Mouse (Mus musculus) CH12.LX (cell line): ENCODE measurements around the gene Dcxr.

Source experiments
- CHD2 ChIP-seq: IDR thresholded peaks from 2 replicates; pipeline ENCODE4 v1.6.1; 2011; ENCODE audit warnings: low read length, improper control_type of control experiment
- CTCF ChIP-seq, 2 experiments: IDR thresholded peaks in 1 of 2; conservative IDR thresholded peaks in 1 of 2; 2 replicates each; pipeline ENCODE4 v1.5.1; 2011 to 2012; ENCODE audit warnings: low read depth in 2 of 2, low read length in 2 of 2, improper control_type of control experiment in 1 of 2, inconsistent platforms in 1 of 2, mild to moderate bottlenecking in 1 of 2, moderate library complexity in 1 of 2
- JUN ChIP-seq: IDR thresholded peaks from 2 replicates; pipeline ENCODE4 v1.6.1; 2011; ENCODE audit warnings: low read depth, mild to moderate bottlenecking, low read length, improper control_type of control experiment, moderate library complexity; ENCODE audit not compliant: insufficient read depth
- MEF2A ChIP-seq: IDR thresholded peaks from 2 replicates; pipeline ENCODE4 v1.6.1; 2014; ENCODE audit warnings: low read depth, mild to moderate bottlenecking, inconsistent platforms, low read length, improper control_type of control experiment, borderline replicate concordance
- POLR2A ChIP-seq: IDR thresholded peaks from 2 replicates; pipeline ENCODE4 v1.6.1; 2011; ENCODE audit warnings: low read depth, mild to moderate bottlenecking, improper control_type of control experiment, low read length
- SIN3A ChIP-seq: IDR thresholded peaks from 2 replicates; pipeline ENCODE4 v1.6.1; 2012; ENCODE audit warnings: low read length, improper control_type of control experiment, inconsistent platforms
- ZKSCAN1 ChIP-seq: IDR thresholded peaks from 2 replicates; pipeline ENCODE4 v1.6.1; 2012; ENCODE audit warnings: low read depth, inconsistent platforms, low read length, improper control_type of control experiment, borderline replicate concordance

DNA sequence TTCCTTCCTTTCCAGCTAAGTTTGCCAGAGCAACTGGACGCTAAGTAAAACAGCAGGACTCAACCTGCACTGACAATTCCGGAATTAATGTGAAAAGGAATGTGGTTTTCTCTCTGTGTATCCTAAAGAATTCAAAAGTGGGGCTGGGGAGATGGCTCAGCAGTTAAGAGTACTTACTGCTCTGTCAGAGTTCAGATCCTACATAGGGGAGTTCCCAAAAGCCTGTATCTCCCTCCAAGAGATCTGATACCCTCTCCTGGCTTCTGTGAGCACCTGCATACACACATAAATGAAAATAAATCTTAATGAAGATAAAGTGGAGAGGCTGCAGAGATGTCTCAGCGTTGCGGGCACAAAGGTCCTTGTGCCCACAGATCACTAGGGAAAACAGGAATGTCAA is 24.5 kb upstream of the Dcxr start:
- TF ChIP-seq MEF2A (no peak), ZKSCAN1 (no peak), SIN3A (no peak), POLR2A (no peak), CHD2 (no peak), CTCF (conservative IDR thresholded peaks at IDR 0.05 in 1 of 2, IDR thresholded peaks at IDR 0.05 in 1 of 2; ENCODE audit: low read depth in 2 of 2, low read length in 2 of 2) (no peak), JUN (no peak)
